Mouse (Mus musculus) urinary bladder, postnatal 10 days (tissue): ENCODE data around the gene Olfr1391.
"Not testable (repeated sequence)": the region's sequence is repeated elsewhere in the genome, so short reads cannot be mapped to it uniquely, and the experiment has no call there.

Source experiments
- DNase-seq: peaks from one replicate; pipeline ENCODE4 v3.0.0; 2022; ENCODE audit warnings: low spot score

Olfr1391 gene

DNA sequence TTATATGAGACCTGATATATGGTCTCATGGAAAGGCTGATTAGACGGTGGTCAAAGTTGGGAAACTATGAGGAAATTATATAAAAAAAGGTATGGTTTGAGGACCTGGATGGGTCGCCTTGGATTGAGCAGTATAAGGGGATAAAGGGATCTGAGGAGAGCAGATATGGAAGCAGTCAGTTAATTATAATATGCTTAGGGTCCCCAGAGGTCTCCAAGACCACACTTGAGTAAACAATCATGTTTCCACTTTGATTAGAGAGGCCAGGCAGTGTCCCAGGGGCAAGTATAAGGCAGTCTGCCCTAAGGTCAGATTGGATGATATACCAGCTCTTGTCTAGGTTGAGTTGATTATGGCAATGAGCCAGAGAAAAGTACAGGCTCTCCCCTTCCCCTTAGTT lies at the start of gene Olfr1391:
Gene Olfr1391, plus strand, starts transcription at position 301 of the 400 bp plus-strand sequence.
- DNase-seq = no peak

DNA sequence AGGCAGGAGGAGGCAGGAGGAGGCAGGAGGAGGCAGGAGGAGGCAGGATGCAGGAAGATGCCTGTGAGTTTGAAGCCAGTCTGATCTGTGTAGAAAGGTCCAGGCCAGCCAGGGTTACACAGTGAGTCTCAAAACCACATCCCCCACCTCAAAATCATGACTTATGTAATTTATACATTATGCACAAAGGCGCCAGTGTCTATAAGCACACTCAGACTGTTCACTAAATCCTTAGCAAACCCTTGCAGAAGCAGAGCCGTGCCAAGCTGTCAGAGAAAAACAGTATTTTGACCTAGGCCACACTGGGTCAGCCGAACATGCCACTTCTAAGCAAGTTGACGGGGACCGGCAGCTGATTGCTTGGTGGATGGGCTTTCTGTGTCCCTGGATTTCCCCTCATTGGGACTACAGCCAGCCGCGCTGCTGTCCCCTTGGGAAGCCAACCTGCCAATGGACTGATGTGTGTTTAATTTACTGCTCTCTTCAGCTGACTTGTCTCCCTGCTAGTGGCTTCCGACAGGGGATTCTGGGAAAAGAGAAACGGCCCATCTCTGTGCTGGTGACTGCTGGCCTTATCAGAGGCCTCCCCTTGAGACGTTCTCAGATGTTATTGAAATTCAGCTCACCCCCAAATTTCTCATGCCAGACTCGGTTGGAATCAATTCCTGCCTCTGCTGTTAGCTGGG lies 48.6 kb upstream of the Olfr1391 start:
- no peak for DNase-seq

DNA sequence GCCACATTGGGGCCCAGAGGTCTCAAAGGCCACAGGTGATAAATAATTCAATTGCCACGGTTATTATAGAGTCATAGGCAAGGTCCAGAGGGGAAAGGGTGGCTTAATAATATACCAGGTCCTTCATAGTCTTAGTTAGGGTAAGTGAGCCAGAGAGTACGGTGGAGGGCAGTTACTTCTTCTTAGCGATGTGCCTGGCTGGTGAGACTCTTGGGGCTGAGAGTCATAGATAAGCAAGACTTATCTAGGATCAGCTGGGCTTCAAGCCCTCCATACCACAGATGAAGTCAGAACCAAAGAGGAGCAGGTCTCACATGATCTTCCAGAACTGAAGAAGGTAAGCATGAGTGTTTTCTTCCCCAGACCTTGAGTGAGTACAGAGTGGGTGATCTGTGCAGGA lies 44.3 kb upstream of the Olfr1391 start, which contains the start of gene Olfr1393:
Gene Olfr1393, plus strand, starts transcription at position 83 of the 400 bp plus-strand sequence.
- no peak for DNase-seq

DNA sequence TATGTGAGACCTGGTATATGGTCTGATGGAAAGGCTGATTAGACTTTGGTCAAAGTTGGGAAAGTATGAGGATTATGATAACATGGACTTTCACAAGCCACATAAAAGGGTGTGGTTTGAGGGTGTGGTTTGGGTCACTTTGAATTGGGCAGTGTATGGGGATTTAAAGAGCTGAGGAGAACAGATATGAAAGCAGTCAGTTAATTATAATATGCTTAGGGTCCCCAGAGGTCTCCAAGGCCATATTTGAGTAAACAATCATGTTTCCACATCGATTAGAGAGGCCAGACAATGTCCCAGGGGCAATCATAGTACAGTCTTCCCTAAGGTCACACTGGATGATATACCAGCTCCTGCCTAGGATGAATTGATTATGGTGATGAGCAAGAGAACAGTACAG lies 37.6 kb upstream of the Olfr1391 start, which contains the start of gene Olfr1392:
Gene Olfr1392, plus strand, starts transcription at position 301 of the 400 bp plus-strand sequence.
- not testable (repeated sequence) for DNase-seq

GRCm38 (mm10) chr11:49287251-49287650 lies 35.3 kb upstream of the Olfr1391 start:
- no peak for DNase-seq

GRCm38 (mm10) chr11:49292777-49293176 lies 29.8 kb upstream of the Olfr1391 start:
- no peak for DNase-seq

DNA sequence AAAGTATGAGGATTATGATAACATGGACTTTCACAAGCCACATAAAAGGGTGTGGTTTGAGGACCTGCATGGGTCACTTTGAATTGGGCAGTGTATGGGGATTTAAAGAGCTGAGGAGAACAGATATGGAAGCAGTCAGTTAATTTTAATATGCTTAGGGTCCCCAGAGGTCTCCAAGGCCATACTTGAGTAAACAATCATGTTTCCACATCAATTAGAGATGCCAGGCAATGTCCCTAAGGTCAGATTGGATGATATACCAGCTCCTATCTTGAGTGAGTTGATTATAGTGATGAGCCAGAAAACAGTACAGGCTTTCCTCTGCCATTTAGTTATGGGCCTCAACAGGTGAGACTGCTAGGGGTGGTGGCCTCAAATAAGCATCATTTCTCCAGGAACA lies 18.1 kb upstream of the Olfr1391 start, which contains the start of gene Olfr10:
Gene Olfr10, plus strand, starts transcription at position 301 of the 400 bp plus-strand sequence.
- DNase-seq = no peak

- not testable (repeated sequence) for DNase-seq
Observed at GRCm38 (mm10) chr11:49308547-49308946, 14.0 kb upstream of the Olfr1391 start.

GRCm38 (mm10) chr11:49326726-49327125 lies 4.2 kb downstream of the Olfr1391 start:
- DNase-seq = no peak

- no peak for DNase-seq
Observed at GRCm38 (mm10) chr11:49329686-49330085, 7.1 kb downstream of the Olfr1391 start.

DNA sequence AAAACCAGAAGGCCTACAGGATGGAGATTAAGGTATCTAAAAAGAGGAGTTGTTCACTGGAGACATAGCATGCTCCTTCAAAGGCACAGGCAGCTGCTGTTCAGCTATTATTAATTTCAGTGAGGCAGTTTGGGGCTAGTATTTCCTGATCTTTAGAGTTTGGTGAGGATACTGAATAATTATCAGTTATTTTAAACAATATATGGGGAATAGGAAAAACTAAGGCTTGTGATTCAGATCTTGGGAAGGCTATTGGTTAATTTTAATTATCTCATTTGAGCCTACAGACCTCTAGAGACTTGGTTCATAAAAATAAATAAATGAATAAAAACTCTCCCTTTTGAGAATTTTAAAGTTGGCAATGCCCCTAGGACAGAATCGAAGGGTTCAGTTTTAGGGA lies 12.3 kb downstream of the Olfr1391 start, which contains the start of gene Olfr1390:
Gene Olfr1390, plus strand, starts transcription at position 301 of the 400 bp plus-strand sequence.
- DNase-seq = no peak

- DNase-seq = no peak
Observed at GRCm38 (mm10) chr11:49337150-49337832, 14.7 kb downstream of the Olfr1391 start.
